Mouse (Mus musculus) limb, embryonic 14.5 days (tissue): ENCODE data around the gene Nr5a2. TPM values are rescaled to one million over a fixed set of nuclear protein-coding genes. Genes with fewer than 3 reads are reported as not detected.

ENCODE experiments used
- ATAC-seq: fragments of 200-750 bp; cut with Nextera tagmentation; 2 replicates; pipeline ENCODE4 v1.8.0; 2017; ENCODE audit warnings: low read depth, moderate number of reproducible peaks, moderate TSS enrichment; ENCODE audit not compliant: low FRiP score
- DNase-seq: peaks from one replicate; pipeline ENCODE4 v3.0.0-alpha.2; 2015; ENCODE audit warnings: low spot score
- H3K27ac ChIP-seq: fragments of 300-500 bp; sonication (generic); replicated peaks from 2 replicates; pipeline ENCODE4 v1.5.1; 2014; ENCODE audit warnings: low read depth, mild to moderate bottlenecking, low read length, moderate library complexity, mixed read lengths
- H3K27me3 ChIP-seq: fragments of 300-500 bp; sonication (generic); 2 replicates; pipeline ENCODE4 v1.6.1; 2014; ENCODE audit warnings: low read length, mixed read lengths; ENCODE audit not compliant: control insufficient read depth, insufficient read depth
- H3K36me3 ChIP-seq: fragments of 300-500 bp; sonication (generic); 2 replicates; pipeline ENCODE4 v1.6.1; 2014; ENCODE audit warnings: mild to moderate bottlenecking, low read length, moderate library complexity, mixed read lengths; ENCODE audit not compliant: control insufficient read depth, insufficient read depth
- H3K4me1 ChIP-seq: fragments of 300-500 bp; sonication (generic); 2 replicates; pipeline ENCODE4 v1.6.1; 2014; ENCODE audit warnings: antibody characterized with exemption, low read length, mixed read lengths; ENCODE audit not compliant: control insufficient read depth, insufficient read depth
- H3K4me2 ChIP-seq: fragments of 300-500 bp; sonication (generic); replicated peaks from 2 replicates; pipeline ENCODE4 v1.6.1; 2014; ENCODE audit warnings: low read depth, mild to moderate bottlenecking, low read length, moderate library complexity; ENCODE audit not compliant: severe bottlenecking
- H3K4me3 ChIP-seq: fragments of 300-500 bp; sonication (generic); replicated peaks from 2 replicates; pipeline ENCODE4 v1.5.1; 2014; ENCODE audit warnings: low read length
- H3K9ac ChIP-seq: fragments of 300-500 bp; sonication (generic); 2 replicates; pipeline ENCODE4 v1.6.1; 2014; ENCODE audit warnings: mild to moderate bottlenecking, low read depth, low read length, moderate library complexity; ENCODE audit not compliant: severe bottlenecking
- H3K9me3 ChIP-seq: fragments of 300-500 bp; sonication (generic); 2 replicates; pipeline ENCODE4 v1.6.1; 2016; ENCODE audit warnings: low read length; ENCODE audit not compliant: control insufficient read depth
- POLR2A ChIP-seq: fragments of 200-500 bp; IDR thresholded peaks from 2 replicates; pipeline ENCODE4 v1.8.0; 2012; ENCODE audit warnings: inconsistent platforms, mild to moderate bottlenecking, moderate library complexity, borderline replicate concordance; ENCODE audit not compliant: insufficient read depth, insufficient read length; ENCODE audit errors: extremely low read depth
- WGBS: fragments of 180-500 bp; shearing (Covaris S2); extraction: QIAGEN DNeasy Blood & Tissue Kit; methylation state at CpG from one replicate; pipeline ENCODE4 v1.1.7; 2014; 5-methylcytosine and 5-hydroxymethylcytosine counted together
- polyA plus RNA-seq, 2 experiments: library from polyadenylated mRNA; depleted of rRNA in 1 of 2; stranded (reverse) in 1 of 2; unstranded in 1 of 2; fragments of >200 nt; fragmentation: Nextera tagmentation in 1 of 2; extraction: Ambion mirVana in 1 of 2; gene quantifications; 2 replicates each; pipeline versions ENCODE4 v1.2.1 to v1.2.3; 2012 to 2014

Gene Nr5a2
- polyA plus RNA-seq, 2 experiments: 1.0 to 1.1 TPM

DNA sequence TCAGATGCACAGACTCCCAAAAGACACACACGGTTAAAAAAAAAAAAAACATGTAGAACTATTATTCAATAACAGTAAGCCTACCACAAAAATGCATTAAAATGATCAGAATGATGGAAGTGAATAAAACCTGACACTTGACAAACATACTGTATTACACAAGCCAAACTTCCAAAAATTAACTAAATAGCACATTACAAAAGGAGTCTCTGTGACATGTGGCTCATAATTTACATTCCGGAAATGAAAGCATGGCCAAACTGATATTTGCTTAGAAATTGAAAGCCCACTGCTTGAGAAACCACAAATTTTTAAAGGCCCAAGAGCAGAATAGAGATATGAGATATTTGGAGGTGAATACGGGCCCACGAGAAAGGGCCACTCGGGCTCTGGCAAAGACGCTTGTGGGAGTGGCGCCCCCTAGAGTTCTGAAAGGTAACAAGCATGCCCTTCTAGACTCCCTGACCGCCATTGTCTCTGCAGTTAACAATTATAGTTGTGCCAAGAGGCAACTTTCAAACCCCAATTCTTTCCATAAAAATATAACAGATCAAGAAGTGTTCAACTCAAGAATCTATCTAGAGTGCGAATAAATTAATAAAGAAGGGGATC, 93.7 kb downstream of the Nr5a2 start:
- Histone ChIP-seq H3K27ac (no peak overlapping the region), H3K36me3 (no peaks in the 10 kb centered on the region), H3K27me3 (no peaks in the 10 kb centered on the region), H3K9ac (no peak overlapping the region), H3K4me1 (no peaks in the 10 kb centered on the region), H3K4me3 (no peak overlapping the region), H3K9me3 (no peaks in the 10 kb centered on the region), H3K4me2 (no peak overlapping the region)
- TF ChIP-seq POLR2A: no peak
- WGBS: 70% methylated on average over 9 of the region's 9 CpGs
- no peak for ATAC-seq
- DNase-seq: no peak

GRCm38 (mm10) chr1:136863209-136863608, 97.0 kb downstream of the Nr5a2 start:
- no peak for DNase-seq
- H3K36me3 ChIP-seq: no peaks in the 10 kb centered on the region
- no peak overlapping the region for H3K27ac ChIP-seq
- no peaks in the 10 kb centered on the region for H3K4me1 ChIP-seq
- TF ChIP-seq POLR2A: no peak
- no peak overlapping the region for H3K4me2 ChIP-seq
- no peak for ATAC-seq
- no peaks in the 10 kb centered on the region for H3K9me3 ChIP-seq
- no peak overlapping the region for H3K9ac ChIP-seq
- H3K4me3 ChIP-seq: no peak overlapping the region
- no peaks in the 10 kb centered on the region for H3K27me3 ChIP-seq
- WGBS: 87% methylated on average over 6 of the region's 6 CpGs

DNA sequence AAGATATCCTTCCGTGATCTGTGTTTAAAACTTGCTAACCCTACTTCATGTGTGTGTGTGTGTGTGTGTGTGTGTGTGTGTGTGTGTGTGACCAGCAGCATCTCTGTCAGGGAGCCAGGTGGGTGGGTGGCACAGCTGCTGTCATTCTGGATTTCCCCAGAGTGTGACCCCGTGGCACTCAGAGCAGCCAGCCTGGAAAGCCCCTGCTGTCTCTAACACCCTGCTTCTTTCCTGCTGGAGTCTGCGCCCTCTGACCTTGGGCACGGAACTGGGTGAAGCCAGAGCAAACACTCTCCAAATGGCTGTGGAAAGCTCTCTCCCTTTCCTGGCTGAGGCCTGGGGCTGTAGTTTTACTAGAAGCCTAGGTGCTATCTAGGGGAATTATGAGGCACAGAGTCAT, 100.8 kb downstream of the Nr5a2 start:
- ATAC-seq: no peak

DNA sequence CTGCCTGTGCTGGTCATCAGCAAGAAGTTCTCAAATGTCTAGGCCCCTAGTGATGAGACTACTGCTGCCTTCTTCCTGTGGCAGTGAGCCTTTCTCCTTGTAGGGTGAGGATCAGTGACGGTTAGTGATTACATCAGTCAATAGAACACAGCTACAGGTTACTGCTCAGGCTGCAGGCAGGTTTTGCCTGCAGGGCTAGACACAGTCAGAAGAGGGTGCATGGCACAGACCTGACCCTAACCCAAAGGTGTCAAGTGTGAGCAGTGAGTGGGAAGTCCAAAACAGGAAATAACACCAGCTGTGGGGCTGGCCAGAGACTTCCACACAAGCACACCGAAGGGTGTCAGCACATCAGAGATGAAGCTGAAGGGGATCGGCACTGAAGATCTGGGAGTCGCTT, 101.5 kb downstream of the Nr5a2 start:
- no peak for TF ChIP-seq POLR2A
- WGBS: 58% methylated on average over 4 of the region's 4 CpGs
- no peak for ATAC-seq

More for the DNA sequence above, 100.8 kb downstream of the Nr5a2 start:
- no peaks in the 10 kb centered on the region for H3K4me1 ChIP-seq
- H3K27ac ChIP-seq: no peak overlapping the region
- no peaks in the 10 kb centered on the region for H3K27me3 ChIP-seq
- WGBS: 30% methylated on average over 4 of the region's 4 CpGs
- no peaks in the 10 kb centered on the region for H3K9me3 ChIP-seq
- no peak overlapping the region for H3K4me2 ChIP-seq
- TF ChIP-seq POLR2A: no peak
- DNase-seq: no peak
- H3K4me3 ChIP-seq: no peak overlapping the region
- H3K36me3 ChIP-seq: no peaks in the 10 kb centered on the region
- no peak overlapping the region for H3K9ac ChIP-seq

DNA sequence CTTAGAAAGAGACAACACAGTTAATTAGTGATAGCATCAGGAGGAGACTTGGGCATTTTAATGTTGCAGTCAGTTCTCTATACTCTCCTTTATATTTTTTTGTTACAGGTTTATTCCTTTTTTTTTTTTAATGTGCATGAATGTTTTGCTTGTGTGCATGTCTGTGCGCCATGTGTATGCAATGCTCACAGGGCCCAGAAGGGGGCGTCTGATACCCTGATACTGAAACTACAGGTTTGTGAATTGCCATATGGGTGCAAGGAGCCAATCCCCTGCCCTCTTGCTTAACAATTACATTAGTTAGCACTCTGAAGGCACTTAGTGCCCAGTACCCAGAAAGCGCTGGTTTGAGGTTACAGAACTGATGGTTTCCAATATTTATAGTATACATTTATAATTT, 104.1 kb downstream of the Nr5a2 start:
- ATAC-seq: no peak
- Histone ChIP-seq H3K4me3 (no peak overlapping the region), H3K36me3 (no peaks in the 10 kb centered on the region), H3K4me2 (no peak overlapping the region), H3K4me1 (no peaks in the 10 kb centered on the region), H3K9ac (no peak overlapping the region), H3K27ac (no peak overlapping the region), H3K27me3 (no peaks in the 10 kb centered on the region), H3K9me3 (no peaks in the 10 kb centered on the region)
- 90% methylated on average over 3 of the region's 3 CpGs for WGBS
- DNase-seq: no peak
- no peak for TF ChIP-seq POLR2A

More for the DNA sequence above, 101.5 kb downstream of the Nr5a2 start:
- no peak overlapping the region for H3K4me2 ChIP-seq
- DNase-seq: no peak
- H3K9me3 ChIP-seq: no peaks in the 10 kb centered on the region
- no peaks in the 10 kb centered on the region for H3K36me3 ChIP-seq
- H3K4me3 ChIP-seq: no peak overlapping the region
- H3K27me3 ChIP-seq: no peaks in the 10 kb centered on the region
- H3K4me1 ChIP-seq: no peaks in the 10 kb centered on the region
- no peak overlapping the region for H3K27ac ChIP-seq
- H3K9ac ChIP-seq: no peak overlapping the region
